Mouse (Mus musculus) liver, adult 2 months (tissue): Measurements from ENCODE around the gene Fam173a.

Experiments
- CTCF ChIP-seq: fragments of 200-500 bp; IDR thresholded peaks from 2 replicates; pipeline ENCODE4 v1.5.1; 2011; ENCODE audit warnings: low read depth, low read length, control low read depth
- POLR2A ChIP-seq: fragments of 200-500 bp; IDR thresholded peaks from 2 replicates; pipeline ENCODE4 v1.6.1; 2011; ENCODE audit warnings: low read length, control low read depth; ENCODE audit not compliant: insufficient read depth; ENCODE audit errors: extremely low read depth

- no peak for TF ChIP-seq CTCF
- TF ChIP-seq POLR2A: no peak
These were observed 46.9 kb upstream of the Fam173a start for GRCm38 (mm10) chr17:25839455-25840235.
